ENCODE assay signal across 26 mouse cellular contexts in genomic region chr17:12369393-12369792, GRCm38 (mm10). TPM values are rescaled to one million over a fixed set of nuclear protein-coding genes. Genes with fewer than 3 reads are reported as not detected.
"Had no signal": no experiment of that assay in that cellular context is flagged by ENCODE, and none has a peak within 500 bp of the region (broad histone marks: within the 10 kb centered on the region; RNA-seq: fewer than 3 reads in every experiment).

No protein-coding gene starts in this region.

- H3K4me2 ChIP-seq: heart, embryonic 13.5 days; heart, embryonic 15.5 days; hindbrain, embryonic 13.5 days; hindbrain, embryonic 15.5 days; kidney, embryonic 15.5 days; limb, embryonic 13.5 days; limb, embryonic 15.5 days; liver, embryonic 12.5 days had no signal

- H3K4me1 ChIP-seq: limb, embryonic 15.5 days had no signal

- H3K4me3 ChIP-seq: gastrocnemius, adult 2 months; heart, embryonic 10.5 days; heart, embryonic 13.5 days; heart, embryonic 15.5 days; hindbrain, embryonic 13.5 days; hindbrain, embryonic 15.5 days; kidney, embryonic 15.5 days; limb, embryonic 13.5 days; limb, embryonic 15.5 days; liver, embryonic 12.5 days had no signal

- H3K27me3 ChIP-seq: heart, embryonic 13.5 days; heart, embryonic 15.5 days; hindbrain, embryonic 13.5 days; hindbrain, embryonic 15.5 days; kidney, embryonic 15.5 days; limb, embryonic 15.5 days had no signal

- H3K9ac ChIP-seq: heart, embryonic 13.5 days; heart, embryonic 15.5 days; hindbrain, embryonic 13.5 days; hindbrain, embryonic 15.5 days; kidney, embryonic 15.5 days; limb, embryonic 13.5 days; limb, embryonic 15.5 days; liver, embryonic 12.5 days; liver, embryonic 14.5 days had no signal

- H3K36me3 ChIP-seq: heart, embryonic 10.5 days; heart, embryonic 13.5 days; heart, embryonic 15.5 days; hindbrain, embryonic 13.5 days; hindbrain, embryonic 15.5 days; kidney, embryonic 15.5 days; limb, embryonic 13.5 days; limb, embryonic 15.5 days; liver, embryonic 12.5 days had no signal

- H3K27ac ChIP-seq: gastrocnemius, adult 2 months; heart, embryonic 10.5 days; heart, embryonic 13.5 days; heart, embryonic 15.5 days; hindbrain, embryonic 13.5 days; hindbrain, embryonic 15.5 days; hindbrain, postnatal 0 days; kidney, embryonic 15.5 days; kidney, postnatal 0 days; limb, embryonic 13.5 days; limb, embryonic 15.5 days; liver, embryonic 12.5 days; liver, embryonic 14.5 days had no signal

- ATAC-seq: hindbrain, postnatal 0 days; liver, embryonic 12.5 days had no signal

- DNase-seq: gastrocnemius, adult 2 months; gastrocnemius, postnatal 10 days; gastrocnemius, postnatal 25 days; heart, adult 18-20 months; heart, postnatal 14 days; heart, postnatal 36 days; kidney, adult 18-20 months; kidney, postnatal 14 days; kidney, postnatal 4 days; layer of hippocampus, adult 9-11 months; layer of hippocampus, postnatal 36 days; left cerebral cortex, postnatal 4 days had no signal

- H3K9me3 ChIP-seq: heart, embryonic 10.5 days; heart, embryonic 13.5 days; heart, embryonic 15.5 days; hindbrain, embryonic 13.5 days; hindbrain, embryonic 15.5 days; kidney, embryonic 15.5 days; limb, embryonic 13.5 days; limb, embryonic 15.5 days; liver, embryonic 12.5 days had no signal

RNA-seq across cellular contexts. Expression of gene Plg, which starts 9.0 kb away (rescaled TPM):
- polyA plus RNA-seq: heart, postnatal 0 days; hindbrain, embryonic 11.5 days; hindbrain, embryonic 13.5 days; hindbrain, postnatal 0 days had no signal
